Mouse (Mus musculus) cerebellum, adult 2 months (tissue): Measurements from ENCODE around the gene Twnk. TPM values are rescaled to one million over a fixed set of nuclear protein-coding genes. Genes with fewer than 3 reads are reported as not detected.
"Not testable (repeated sequence)": the region's sequence is repeated elsewhere in the genome, so short reads cannot be mapped to it uniquely, and the experiment has no call there.

Source experiments
- DNase-seq, 2 experiments: peaks; one replicate each; pipeline ENCODE4 v3.0.0; 2021
- H3K27ac ChIP-seq: fragments of 200-500 bp; 2 replicates; pipeline ENCODE4 v1.5.1; 2012; ENCODE audit warnings: low read length, control low read depth, inconsistent platforms; ENCODE audit not compliant: insufficient read depth
- H3K27me3 ChIP-seq: fragments of 200-500 bp; 2 replicates; pipeline ENCODE4 v1.6.1; 2012; ENCODE audit warnings: inconsistent platforms, mild to moderate bottlenecking, low read length, moderate library complexity; ENCODE audit not compliant: control insufficient read depth, insufficient read depth
- H3K4me1 ChIP-seq: fragments of 200-500 bp; 2 replicates; pipeline ENCODE4 v1.6.1; 2011; ENCODE audit warnings: low read length; ENCODE audit not compliant: control insufficient read depth, insufficient read depth
- H3K4me3 ChIP-seq: fragments of 200-500 bp; replicated peaks from 2 replicates; pipeline ENCODE3; 2011; ENCODE audit warnings: mild to moderate bottlenecking, low read depth, low read length, control low read depth; ENCODE audit not compliant: insufficient read depth
- CTCF ChIP-seq: fragments of 200-500 bp; IDR thresholded peaks from 2 replicates; pipeline ENCODE4 v1.5.1; 2011; ENCODE audit warnings: low read depth, mild to moderate bottlenecking, control low read depth, low read length, moderate library complexity, borderline replicate concordance; ENCODE audit not compliant: insufficient read depth
- POLR2A ChIP-seq: fragments of 200-500 bp; IDR thresholded peaks from 2 replicates; pipeline ENCODE4 v1.6.1; 2011; ENCODE audit warnings: low read length, control low read depth, borderline replicate concordance; ENCODE audit not compliant: insufficient read depth
- whole genome bisulfite sequencing: fragments of 180-500 bp; shearing (Covaris S2); methylation state at CpG from one replicate; pipeline ENCODE4 v1.1.7; 2018; 5-methylcytosine and 5-hydroxymethylcytosine counted together
- polyA plus RNA-seq: library from polyadenylated mRNA; depleted of rRNA; stranded (reverse); fragments of >200 nt; gene quantifications from 2 replicates; pipeline ENCODE4 v1.2.3, GENCODE M21; 2012

Twnk gene
- polyA plus RNA-seq, 1 experiment: 11.7 TPM

DNA sequence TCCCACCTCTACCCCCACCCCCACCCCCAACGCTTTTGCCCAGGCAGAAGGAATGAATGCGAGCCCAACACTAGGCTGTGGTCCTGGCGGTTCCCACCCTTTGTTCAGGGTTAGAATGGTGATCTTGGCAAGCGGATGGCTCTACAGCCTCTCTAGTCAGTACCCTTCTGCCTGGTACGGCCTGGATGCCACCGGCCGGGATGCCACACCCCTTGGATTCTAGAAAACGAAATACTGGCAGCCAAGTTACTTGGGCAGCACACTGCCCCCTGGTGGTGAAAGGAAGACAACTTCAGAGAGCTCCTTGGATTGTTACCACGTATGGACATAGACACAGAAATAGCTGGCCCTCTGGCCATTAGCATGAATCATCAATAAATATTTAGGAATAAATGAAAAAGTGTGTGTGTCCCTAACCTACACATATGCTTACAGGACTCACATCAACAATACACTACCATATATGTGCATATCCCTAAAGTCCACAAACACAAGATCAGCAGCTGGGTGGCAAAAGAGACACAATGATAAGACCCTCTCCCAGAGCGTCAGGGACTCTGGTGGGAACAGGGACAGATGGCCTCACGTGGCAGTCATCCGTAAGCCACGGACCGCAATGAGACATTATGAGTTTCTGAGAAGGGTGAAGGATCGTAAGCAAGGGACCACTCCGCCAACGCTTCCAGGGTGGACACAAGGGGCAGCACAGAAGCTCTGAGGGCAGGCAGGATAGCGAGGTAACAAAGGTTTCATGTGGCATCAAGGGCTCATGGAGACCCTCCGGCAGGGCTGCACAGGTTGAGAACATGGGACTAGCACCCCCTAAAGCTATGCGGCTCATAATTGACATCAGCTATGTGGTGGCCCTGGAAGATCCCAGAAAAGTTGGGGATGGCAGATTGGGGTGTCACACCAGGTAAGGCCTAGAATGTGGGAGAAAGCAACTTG lies 25.6 kb downstream of the Twnk start:
- no peak overlapping the region for H3K4me3 ChIP-seq
- 29% methylated on average over 20 of the region's 20 CpGs for WGBS
- peak; percentile 83 to 87 for DNase-seq
- H3K27ac ChIP-seq: no peak overlapping the region
- H3K4me1 ChIP-seq: peaks cover 15% of the 10 kb centered on the region; the same call in 1 of the 2 replicates
- TF ChIP-seq POLR2A: no peak
- peak; percentile 84 for TF ChIP-seq CTCF
- H3K27me3 ChIP-seq: no peaks in the 10 kb centered on the region

DNA sequence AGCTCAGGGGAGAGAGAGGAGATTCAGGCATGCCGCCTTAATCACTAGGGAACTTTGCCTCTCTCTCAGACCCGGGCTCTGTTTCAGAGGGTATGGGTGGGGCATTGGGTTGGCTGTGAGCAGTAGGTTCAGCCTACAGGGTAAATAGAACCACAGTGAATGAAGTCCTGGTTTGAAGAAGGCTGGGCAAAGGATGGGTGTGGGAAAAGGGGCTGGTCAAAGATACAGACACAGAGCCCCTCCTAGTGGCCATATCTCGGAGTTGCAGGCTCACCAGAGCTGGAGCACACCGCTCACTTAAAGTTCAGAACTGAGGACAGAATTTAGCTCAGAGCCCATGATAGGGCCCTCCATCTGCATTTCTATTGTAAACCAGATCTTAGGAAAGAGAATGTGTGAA lies 26.3 kb downstream of the Twnk start:
- peak; percentile 89 for TF ChIP-seq CTCF
- no peak for TF ChIP-seq POLR2A
- H3K4me1 ChIP-seq: peaks cover 15% of the 10 kb centered on the region; the same call in 1 of the 2 replicates
- DNase-seq: peak; percentile 79 to 84
- no peak overlapping the region for H3K4me3 ChIP-seq
- WGBS: 12% methylated on average over 4 of the region's 4 CpGs
- H3K27ac ChIP-seq: no peak overlapping the region
- H3K27me3 ChIP-seq: no peaks in the 10 kb centered on the region

DNA sequence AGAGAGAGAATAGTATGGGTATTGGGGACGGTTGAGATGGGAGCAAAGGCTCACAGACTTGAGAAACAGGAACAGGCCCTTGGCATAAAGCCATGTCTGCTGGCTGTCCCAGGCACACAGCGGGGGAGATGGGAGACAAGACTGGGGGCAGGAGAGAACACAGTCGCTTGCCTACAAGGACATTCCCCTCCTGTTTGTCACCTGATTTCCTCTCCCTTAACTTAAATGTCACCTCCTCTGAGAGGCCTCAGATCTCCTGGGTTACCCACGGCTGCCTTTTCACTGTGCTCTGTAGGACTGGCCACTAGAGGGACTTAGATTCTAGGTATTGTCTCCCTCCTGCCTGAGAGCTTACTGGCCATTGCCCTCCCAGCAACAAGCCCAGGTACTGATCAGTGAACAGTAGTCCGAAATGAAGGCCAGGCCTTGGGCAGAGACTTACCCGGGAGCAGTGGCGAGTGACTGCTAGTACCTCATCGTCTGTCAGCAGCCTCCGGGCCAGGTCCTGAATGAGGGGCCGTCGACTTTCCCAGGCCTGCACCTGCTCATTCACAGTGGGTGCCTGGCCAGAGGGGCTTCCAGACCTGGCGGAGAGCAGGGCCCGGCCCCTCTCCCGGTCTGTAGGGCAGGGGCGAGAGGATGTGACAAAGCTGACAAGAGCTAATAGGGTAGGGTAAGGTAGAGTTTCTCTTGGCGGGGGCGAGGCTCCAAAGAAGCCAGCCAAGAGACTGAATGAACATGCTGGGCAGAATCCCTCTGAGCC lies 27.3 kb downstream of the Twnk start:
- 12% methylated on average over 17 of the region's 17 CpGs for WGBS
- Histone ChIP-seq H3K27ac (no peak overlapping the region), H3K4me3 (no peak overlapping the region), H3K4me1 (peaks cover 15% of the 10 kb centered on the region; the same call in 1 of the 2 replicates), H3K27me3 (no peaks in the 10 kb centered on the region)
- DNase-seq: peak; percentile 44 to 54
- no peak for TF ChIP-seq POLR2A
- TF ChIP-seq CTCF: peak; percentile 57

DNA sequence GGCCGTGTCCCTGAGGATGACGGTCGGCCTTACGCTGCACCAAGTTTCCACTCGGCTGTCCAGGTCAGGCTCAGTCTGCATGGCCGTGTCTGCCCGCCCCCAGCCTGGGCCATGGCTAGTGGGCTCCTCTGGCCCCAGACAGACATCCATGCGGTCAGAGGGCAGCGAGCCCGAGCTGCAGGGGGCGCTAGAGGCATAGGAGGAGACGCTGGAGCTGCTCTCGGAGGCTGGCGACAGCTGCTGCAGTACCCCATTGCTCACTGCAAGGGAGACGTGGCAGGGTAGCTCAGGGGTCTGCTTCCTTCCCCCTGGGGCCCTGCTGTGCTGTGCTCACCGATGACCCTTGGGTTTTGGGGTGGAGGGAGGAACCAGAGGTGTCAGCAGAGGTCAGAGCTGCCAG lies 31.4 kb downstream of the Twnk start:
- Histone ChIP-seq H3K27me3 (no peaks in the 10 kb centered on the region), H3K4me1 (peaks cover 4% of the 10 kb centered on the region; the same call in 1 of the 2 replicates), H3K4me3 (no peak overlapping the region), H3K27ac (no peak overlapping the region)
- TF ChIP-seq POLR2A (no peak), CTCF (peak; percentile 27; the same call in 1 of the 2 replicates)
- 32% methylated on average over 16 of the region's 16 CpGs for WGBS
- DNase-seq: no peak

DNA sequence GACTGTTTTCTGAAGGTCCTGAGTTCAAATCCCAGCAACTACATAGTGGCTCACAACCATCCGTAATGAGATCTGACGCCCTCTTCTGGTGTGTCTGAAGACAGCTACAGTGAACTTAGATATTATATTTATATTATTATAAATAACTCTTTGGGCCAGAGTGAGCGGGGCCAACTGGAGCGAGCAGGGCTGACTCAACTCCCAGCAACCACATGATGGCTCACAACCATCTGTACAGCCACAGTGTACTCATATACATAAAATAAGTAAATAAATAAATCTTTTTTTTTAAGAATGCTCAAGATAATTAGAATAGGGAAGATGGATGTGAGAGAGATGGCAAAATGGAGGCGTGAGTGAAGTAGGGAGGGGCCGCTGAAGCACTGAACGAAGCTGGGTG lies 32.7 kb downstream of the Twnk start:
- not testable (repeated sequence) for DNase-seq, H3K27ac ChIP-seq, H3K4me1 ChIP-seq, H3K4me3 ChIP-seq, H3K27me3 ChIP-seq
- 90% methylated on average over 7 of the region's 7 CpGs for WGBS

DNA sequence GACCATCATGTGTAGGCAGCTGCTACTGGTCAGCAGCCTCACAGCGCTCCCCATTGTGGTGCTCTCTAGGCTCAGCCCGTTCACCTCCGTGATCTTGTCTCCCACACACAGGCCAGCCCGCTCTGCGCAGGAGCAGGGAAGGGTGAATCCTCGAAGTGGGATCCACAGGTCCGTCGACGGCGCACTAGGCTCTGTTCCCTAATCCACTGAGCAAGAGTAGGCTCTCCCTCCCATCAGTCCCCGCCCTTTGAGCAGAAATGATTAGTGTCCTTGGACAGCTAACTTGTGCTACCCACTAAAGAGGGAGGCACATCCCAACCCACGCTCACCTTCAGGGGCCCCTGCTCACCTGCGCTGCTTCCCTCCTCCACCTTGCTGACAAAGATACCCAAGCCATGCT lies 34.8 kb downstream of the Twnk start:
- no peaks in the 10 kb centered on the region for H3K27me3 ChIP-seq
- no peak overlapping the region for H3K27ac ChIP-seq
- H3K4me3 ChIP-seq: no peak overlapping the region
- no peak for DNase-seq
- H3K4me1 ChIP-seq: no peaks in the 10 kb centered on the region
- no peak for TF ChIP-seq CTCF
- TF ChIP-seq POLR2A: no peak
- 58% methylated on average over 13 of the region's 13 CpGs for WGBS

DNA sequence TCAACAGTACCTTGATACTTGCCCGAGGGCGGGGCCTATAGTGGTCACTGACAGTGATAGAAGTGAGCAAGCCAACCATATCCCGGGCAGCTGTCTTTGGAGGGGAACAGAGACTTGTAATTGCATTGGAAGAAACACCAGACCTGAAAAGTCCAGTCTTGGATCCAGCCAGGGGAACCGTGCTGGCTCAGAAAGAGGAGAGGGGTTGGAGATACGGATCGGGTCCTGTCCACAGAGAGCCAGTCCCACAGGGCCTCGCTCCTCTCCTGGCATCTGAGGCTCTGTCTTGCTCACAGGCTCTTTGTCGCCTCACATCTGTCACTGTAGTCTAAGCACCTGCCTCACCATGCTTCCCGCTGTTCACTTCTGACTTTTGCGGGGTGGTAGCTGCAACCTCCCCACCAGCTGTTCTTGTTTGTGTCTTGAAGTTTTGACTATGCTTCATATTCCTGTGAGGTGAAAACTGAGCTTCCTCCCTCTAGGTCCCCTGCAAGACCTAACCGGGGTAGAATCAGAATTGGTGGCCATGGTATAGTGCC lies 39.0 kb downstream of the Twnk start:
- no peak for DNase-seq
- TF ChIP-seq POLR2A: no peak
- H3K27ac ChIP-seq: no peak overlapping the region
- no peak overlapping the region for H3K4me3 ChIP-seq
- H3K4me1 ChIP-seq: peaks cover 8% of the 10 kb centered on the region
- 61% methylated on average over 11 of the region's 11 CpGs for WGBS
- H3K27me3 ChIP-seq: no peaks in the 10 kb centered on the region
